Mouse (Mus musculus) lung, adult 2 months (tissue): ENCODE data around the gene Rhod.

Experiments used
- CTCF ChIP-seq: fragments of 200-500 bp; IDR thresholded peaks from 2 replicates; pipeline ENCODE4 v1.5.1; 2011; ENCODE audit warnings: mild to moderate bottlenecking, low read length, control low read depth; ENCODE audit not compliant: insufficient read depth
- POLR2A ChIP-seq: fragments of 200-500 bp; IDR thresholded peaks from 2 replicates; pipeline ENCODE4 v1.6.1; 2011; ENCODE audit warnings: low read depth, mild to moderate bottlenecking, control low read depth, low read length, borderline replicate concordance; ENCODE audit errors: extremely low read depth

DNA sequence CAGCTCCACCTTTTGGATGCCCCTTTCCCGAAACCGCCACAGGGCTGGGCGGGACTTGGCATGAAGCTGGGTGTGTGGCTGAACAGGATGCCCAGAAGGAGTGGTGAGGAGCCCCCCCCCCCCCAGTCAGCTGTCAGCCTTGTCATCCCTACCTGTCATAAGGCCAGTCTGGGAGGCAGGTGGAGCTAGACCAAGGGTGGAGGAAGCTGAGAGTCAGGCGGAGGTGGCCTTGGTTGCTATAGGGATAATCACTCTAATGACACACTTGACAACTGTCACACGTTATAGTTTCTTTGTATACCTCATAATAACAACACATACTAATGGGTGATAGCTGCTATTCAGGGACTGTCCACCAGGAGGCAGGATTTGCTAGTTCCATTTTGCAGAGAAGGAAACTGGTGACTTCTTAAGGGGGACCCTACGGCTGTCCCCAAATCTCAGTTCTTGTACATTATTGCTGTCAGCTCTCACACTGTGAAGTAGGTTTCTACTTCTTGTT is 1.9 kb upstream of the Rhod start:
- 0 out of 2 replicates have a peak, but pooled peaks have one; percentile 19 for TF ChIP-seq CTCF
- no peak for TF ChIP-seq POLR2A
